Mouse (Mus musculus) testis, adult 2 months (tissue): ENCODE measurements at regions not wholly inside any gene's neighbourhood (a gene's known extent, or its start where the extent isn't known, plus 50 kb on each side); places are given as distances from the start of the nearest gene placed in this dataset.

Experiments
- CTCF ChIP-seq: fragments of 200-500 bp; IDR thresholded peaks from 2 replicates; pipeline ENCODE4 v1.5.1; 2012; ENCODE audit warnings: low read depth, mild to moderate bottlenecking, inconsistent platforms, low read length, moderate library complexity; ENCODE audit not compliant: control insufficient read depth, insufficient read depth, insufficient replicate concordance
- POLR2A ChIP-seq: fragments of 200-500 bp; IDR thresholded peaks from 2 replicates; pipeline ENCODE4 v1.6.1; 2012; ENCODE audit warnings: low read depth, mild to moderate bottlenecking, inconsistent platforms, low read length, moderate library complexity; ENCODE audit not compliant: control insufficient read depth

GRCm38 (mm10) chr12:32291962-32292748 is 83.7 kb upstream of the Pik3cg start:
- TF ChIP-seq CTCF (peak; percentile 93), POLR2A (no peak)
